Mouse (Mus musculus) olfactory bulb, adult 2 months (tissue): ENCODE measurements around the gene Aes.

Experiments
- CTCF ChIP-seq: fragments of 200-500 bp; IDR thresholded peaks from 2 replicates; pipeline ENCODE4 v1.5.1; 2012; ENCODE audit warnings: low read depth, mild to moderate bottlenecking, low read length, moderate library complexity; ENCODE audit not compliant: insufficient read depth
- POLR2A ChIP-seq: fragments of 200-500 bp; IDR thresholded peaks from 2 replicates; pipeline ENCODE4 v1.6.1; 2012; ENCODE audit warnings: mild to moderate bottlenecking, low read depth, low read length, moderate library complexity; ENCODE audit not compliant: insufficient read depth

DNA sequence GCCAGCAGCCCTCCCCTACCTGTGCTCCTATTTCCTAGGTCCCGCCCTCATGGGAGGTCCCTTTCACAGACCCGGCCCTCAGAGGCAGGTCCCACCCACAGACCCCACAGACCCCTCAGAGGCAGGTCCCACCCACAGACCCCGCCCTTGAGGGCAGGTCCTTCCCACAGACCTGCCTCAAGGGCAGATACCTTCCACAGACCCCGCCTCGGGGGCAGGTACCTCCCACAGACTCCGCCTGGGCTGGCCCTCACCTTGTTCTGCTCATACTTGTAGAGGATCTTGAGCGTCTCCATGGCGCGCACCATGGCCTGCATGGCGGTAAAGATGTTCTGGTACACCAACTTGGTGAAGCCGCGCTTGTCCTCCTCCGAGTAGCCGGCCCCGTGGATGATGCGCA is 24.5 kb upstream of the Aes start:
- TF ChIP-seq CTCF (no peak), POLR2A (no peak)
